Mouse (Mus musculus) bone marrow, adult 2 months (tissue): ENCODE measurements at regions not wholly inside any gene's neighbourhood (a gene's known extent, or its start where the extent isn't known, plus 50 kb on each side); places are given as distances from the start of the nearest gene placed in this dataset.

Source experiments
- CTCF ChIP-seq: fragments of 200-500 bp; IDR thresholded peaks from 2 replicates; pipeline ENCODE4 v1.5.1; 2011; ENCODE audit warnings: low read length, control low read depth; ENCODE audit not compliant: control insufficient read depth, insufficient read depth
- POLR2A ChIP-seq: fragments of 200-500 bp; IDR thresholded peaks from 2 replicates; pipeline ENCODE4 v1.6.1; 2011; ENCODE audit warnings: low read depth, mild to moderate bottlenecking, control low read depth, low read length, borderline replicate concordance; ENCODE audit not compliant: control insufficient read depth

- TF ChIP-seq CTCF (no peak), POLR2A (no peak)
Observed at GRCm38 (mm10) chr2:21958802-21959201, 268.5 kb upstream of the Myo3a start.
